Mouse (Mus musculus) bone marrow, adult 2 months (tissue): ENCODE results near the gene Tmem151a. TPM values are rescaled to one million over a fixed set of nuclear protein-coding genes. Genes with fewer than 3 reads are reported as not detected.

Source experiments
- H3K27ac ChIP-seq: fragments of 200-500 bp; 2 replicates; pipeline ENCODE4 v1.5.1; 2012; ENCODE audit warnings: low read depth, mild to moderate bottlenecking, control low read depth, inconsistent platforms, low read length; ENCODE audit not compliant: control insufficient read depth, poor library complexity, insufficient read depth
- H3K4me1 ChIP-seq: fragments of 200-500 bp; 2 replicates; pipeline ENCODE4 v1.6.1; 2011; ENCODE audit warnings: low read length; ENCODE audit not compliant: control insufficient read depth, insufficient read depth
- H3K4me3 ChIP-seq: fragments of 200-500 bp; replicated peaks from 2 replicates; pipeline ENCODE3; 2011; ENCODE audit warnings: mild to moderate bottlenecking, low read depth, low read length, control low read depth; ENCODE audit not compliant: control insufficient read depth
- CTCF ChIP-seq: fragments of 200-500 bp; IDR thresholded peaks from 2 replicates; pipeline ENCODE4 v1.5.1; 2011; ENCODE audit warnings: low read length, control low read depth; ENCODE audit not compliant: control insufficient read depth, insufficient read depth
- POLR2A ChIP-seq: fragments of 200-500 bp; IDR thresholded peaks from 2 replicates; pipeline ENCODE4 v1.6.1; 2011; ENCODE audit warnings: low read depth, mild to moderate bottlenecking, control low read depth, low read length, borderline replicate concordance; ENCODE audit not compliant: control insufficient read depth
- WGBS: fragments of 180-500 bp; shearing (Covaris S2); methylation state at CpG from one replicate; pipeline ENCODE4 v1.1.7; 2018; 5-methylcytosine and 5-hydroxymethylcytosine counted together
- polyA plus RNA-seq: library from polyadenylated mRNA; stranded (reverse); fragments of >200 nt; gene quantifications from 2 replicates; pipeline ENCODE4 v1.2.4, GENCODE M21; 2011; ENCODE audit warnings: low replicate concordance; ENCODE audit not compliant: missing spikeins, insufficient read depth, insufficient read length

Gene Tmem151a
- polyA plus RNA-seq, 1 experiment = not detected

- Histone ChIP-seq H3K4me3 (no peak within 1 kb of the TSS), H3K27ac (no peak within 1 kb of the TSS), H3K4me1 (no peaks in the 10 kb centered on the region)
- WGBS = 17% methylated on average over 14 of the region's 14 CpGs
- TF ChIP-seq CTCF (no peak), POLR2A (no peak)
Observed at GRCm38 (mm10) chr19:5050047-5050905, 35.1 kb downstream of the Tmem151a start, which contains the start of gene Rin1. Gene Rin1 (plus strand): TSS chr19:5050481.

DNA sequence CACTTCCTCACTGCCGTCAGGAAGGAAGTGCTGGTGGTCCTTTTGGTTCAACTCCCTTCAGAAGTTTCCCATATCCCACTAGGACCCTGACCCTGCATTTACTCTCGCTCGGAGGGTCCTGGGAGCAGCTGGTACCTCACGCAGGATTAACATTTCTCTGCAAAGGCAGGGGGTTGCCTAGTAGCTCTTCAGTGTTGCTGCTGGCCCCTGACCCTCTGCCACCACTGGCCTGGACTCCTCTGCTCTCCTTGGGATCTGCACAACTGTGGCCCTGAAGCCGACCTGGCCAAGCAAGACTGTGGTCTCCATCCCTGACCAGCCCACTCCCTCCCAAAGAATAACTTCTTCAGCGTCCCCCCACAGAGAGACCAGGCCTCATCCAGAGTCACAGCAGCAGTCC, 36.0 kb downstream of the Tmem151a start:
- Histone ChIP-seq H3K4me3 (no peak overlapping the region), H3K27ac (no peak overlapping the region), H3K4me1 (no peaks in the 10 kb centered on the region)
- TF ChIP-seq POLR2A = no peak
- no peak for TF ChIP-seq CTCF
- WGBS = 85% methylated on average over 6 of the region's 6 CpGs

DNA sequence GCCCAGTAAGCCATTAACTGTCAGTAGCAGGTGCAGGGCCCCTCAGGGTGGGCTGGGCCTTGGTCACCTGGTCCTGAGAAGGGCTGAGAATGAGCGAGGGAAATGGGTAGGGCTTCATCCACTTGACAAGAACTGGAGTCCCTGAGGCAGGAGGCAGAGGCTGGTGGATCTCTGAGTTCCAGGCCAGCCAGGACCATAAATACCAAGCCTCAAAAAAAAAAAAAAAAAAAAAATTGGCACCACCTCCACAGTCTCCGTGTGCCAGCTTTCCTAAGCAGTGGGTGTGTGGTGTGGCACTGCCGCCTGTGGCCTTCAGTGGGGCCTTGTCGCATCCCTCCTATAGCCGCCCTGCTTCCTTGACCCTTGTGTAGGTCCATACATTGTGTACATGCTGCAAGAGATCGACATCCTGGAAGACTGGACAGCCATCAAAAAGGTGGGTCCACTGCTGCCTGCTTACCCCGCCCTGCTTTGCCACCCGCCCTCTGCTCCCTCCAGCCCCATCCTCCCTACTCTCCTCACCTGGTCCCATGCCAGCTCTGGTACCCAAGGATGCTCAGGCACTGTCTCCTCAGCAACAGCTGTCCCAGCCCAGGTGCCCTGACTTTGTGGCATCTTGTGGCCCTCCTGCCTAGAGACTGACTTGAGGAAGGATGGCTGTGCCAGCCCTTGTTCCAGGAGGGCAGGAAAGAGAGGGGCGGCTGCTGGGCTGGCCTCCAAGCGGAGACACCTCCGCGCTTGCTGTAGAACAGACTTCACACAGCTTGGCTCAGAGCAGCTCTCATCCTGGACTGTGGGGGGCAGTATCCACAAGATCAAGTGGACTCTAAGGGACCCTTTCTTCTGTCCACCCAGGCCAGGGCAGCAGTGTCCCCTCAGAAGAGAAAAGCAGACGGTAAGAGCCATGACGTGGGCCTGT, 36.9 kb downstream of the Tmem151a start:
- TF ChIP-seq POLR2A (no peak), CTCF (peak; percentile 4; the same call in 1 of the 2 replicates)
- H3K4me1 ChIP-seq = no peaks in the 10 kb centered on the region
- H3K27ac ChIP-seq = no peak overlapping the region
- no peak overlapping the region for H3K4me3 ChIP-seq
- WGBS = 86% methylated on average over 14 of the region's 14 CpGs

- no peak for TF ChIP-seq POLR2A
- TF ChIP-seq CTCF = no peak
- whole genome bisulfite sequencing = 73% methylated on average over 4 of the region's 4 CpGs
- no peaks in the 10 kb centered on the region; the same call in 1 of the 2 replicates for H3K4me1 ChIP-seq
Observed at GRCm38 (mm10) chr19:5045531-5045930, 39.8 kb downstream of the Tmem151a start.

DNA sequence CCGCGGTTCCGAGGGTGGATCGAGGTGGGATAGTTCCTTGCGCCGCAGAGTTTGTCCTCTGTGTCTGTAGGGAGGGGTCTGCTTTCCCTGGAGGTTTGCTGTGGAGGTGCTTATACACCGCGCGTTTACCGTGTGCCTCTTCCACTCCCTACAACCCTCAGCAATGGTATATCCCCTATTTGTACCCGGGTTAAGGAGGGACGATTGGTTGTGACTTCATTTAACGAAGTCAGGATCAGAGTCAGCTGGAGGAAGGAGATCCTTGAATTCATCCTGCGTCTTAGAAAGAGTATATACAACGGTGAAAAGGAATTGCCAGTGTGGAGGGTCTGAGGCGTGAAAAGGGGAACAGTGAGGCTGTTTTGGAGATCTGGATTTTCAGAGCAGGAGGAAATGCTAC, 43.7 kb downstream of the Tmem151a start:
- 2% methylated on average over 16 of the region's 16 CpGs for WGBS
- TF ChIP-seq POLR2A = no peak
- no peak for TF ChIP-seq CTCF
- H3K4me3 ChIP-seq = peak overlapping the region; percentile 95
- no peaks in the 10 kb centered on the region; the same call in 1 of the 2 replicates for H3K4me1 ChIP-seq
- H3K27ac ChIP-seq = peak overlapping the region; percentile 57; the same call in 1 of the 2 replicates

More at GRCm38 (mm10) chr19:5045531-5045930, 39.8 kb downstream of the Tmem151a start:
- H3K4me3 ChIP-seq = no peak overlapping the region
- H3K27ac ChIP-seq = no peak overlapping the region

DNA sequence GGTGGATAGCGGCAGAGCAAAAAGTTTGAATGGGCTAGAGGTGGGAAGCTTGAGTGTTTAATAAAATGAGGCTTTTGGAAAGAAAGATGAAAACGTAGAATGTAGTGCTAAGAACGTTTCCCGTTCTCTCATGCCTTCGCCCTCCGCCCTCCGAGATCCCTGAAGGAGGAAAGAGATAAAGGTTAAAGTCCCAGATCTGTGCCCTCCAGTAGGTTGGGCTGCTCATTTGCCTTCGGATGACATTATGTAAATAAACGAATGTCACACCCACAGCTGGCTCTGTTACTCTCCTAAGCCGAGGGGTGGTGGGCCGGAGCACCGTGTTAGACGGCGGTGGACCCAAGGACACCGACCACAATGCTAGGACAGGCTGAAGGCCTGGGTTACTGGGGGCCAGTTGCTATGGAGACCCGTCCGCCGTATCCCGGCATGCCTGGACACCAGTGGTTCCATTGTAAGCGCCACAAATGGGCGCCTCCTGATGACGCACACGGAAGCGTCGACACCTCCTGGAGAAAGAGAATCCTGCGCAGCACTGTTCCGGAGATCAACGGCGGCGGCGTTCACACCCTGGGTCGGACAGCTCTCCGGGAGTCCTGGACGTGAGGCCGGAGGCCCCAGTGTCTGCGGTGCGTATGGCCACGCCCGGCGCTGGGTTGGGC, 44.3 kb downstream of the Tmem151a start, which contains the start of gene Brms1:
Gene Brms1 (plus strand): TSS at position 493 of the 662 bp plus-strand sequence.
- TF ChIP-seq POLR2A (peak; percentile 74; the same call in 1 of the 2 replicates), CTCF (no peak)
- H3K4me1 ChIP-seq = no peaks in the 10 kb centered on the region; the same call in 1 of the 2 replicates
- H3K27ac ChIP-seq = peak within 1 kb of the TSS; percentile 57; the same call in 1 of the 2 replicates
- WGBS = 3% methylated on average over 40 of the region's 40 CpGs
- H3K4me3 ChIP-seq = peak within 1 kb of the TSS; percentile 95

DNA sequence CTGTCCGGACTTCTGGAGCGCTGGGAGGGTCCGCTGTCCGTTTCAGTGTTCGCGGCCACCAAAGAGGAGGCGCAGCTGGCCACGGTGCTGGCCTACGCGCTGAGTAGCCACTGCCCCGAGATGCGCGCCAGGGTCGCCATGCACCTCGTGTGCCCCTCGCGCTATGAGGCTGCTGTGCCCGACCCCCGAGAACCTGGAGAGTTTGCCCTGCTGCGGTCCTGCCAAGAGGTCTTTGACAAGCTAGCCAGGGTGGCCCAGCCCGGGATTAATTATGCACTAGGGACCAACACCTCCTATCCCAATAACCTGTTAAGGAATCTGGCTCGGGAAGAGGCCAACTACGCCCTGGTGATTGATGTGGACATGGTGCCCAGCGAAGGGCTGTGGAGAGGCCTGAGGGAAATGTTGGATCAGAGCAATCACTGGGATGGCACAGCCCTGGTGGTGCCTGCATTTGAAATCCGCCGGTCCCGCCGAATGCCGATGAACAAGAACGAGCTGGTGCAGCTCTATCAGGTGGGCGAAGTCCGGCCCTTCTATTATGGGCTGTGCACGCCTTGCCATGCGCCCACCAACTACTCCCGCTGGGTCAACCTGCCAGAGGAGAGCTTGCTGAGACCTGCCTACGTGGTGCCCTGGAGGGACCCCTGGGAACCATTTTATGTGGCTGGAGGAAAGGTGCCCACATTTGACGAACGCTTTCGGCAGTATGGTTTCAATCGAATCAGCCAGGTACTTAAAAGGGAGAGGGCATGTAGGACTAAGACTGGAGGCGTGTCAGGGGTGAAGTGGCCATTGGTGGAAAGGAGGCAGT, 45.8 kb downstream of the Tmem151a start:
- TF ChIP-seq CTCF (no peak), POLR2A (no peak)
- H3K4me1 ChIP-seq = no peaks in the 10 kb centered on the region; the same call in 1 of the 2 replicates
- WGBS = 26% methylated on average over 41 of the region's 41 CpGs
- peak overlapping the region; percentile 91 for H3K4me3 ChIP-seq
- no peak overlapping the region for H3K27ac ChIP-seq
